Mouse (Mus musculus) hindbrain, embryonic 16.5 days (tissue): ENCODE data around the gene Slc25a45. TPM values are rescaled to one million over a fixed set of nuclear protein-coding genes. Genes with fewer than 3 reads are reported as not detected.

Experiments
- ATAC-seq: fragments of 200-750 bp; cut with Nextera tagmentation; 2 replicates; pipeline ENCODE4 v1.8.0; 2017; ENCODE audit warnings: moderate TSS enrichment, moderate library complexity
- H3K27ac ChIP-seq: fragments of 300-500 bp; sonication (generic); 2 replicates; pipeline ENCODE4 v1.5.1; 2014; ENCODE audit warnings: low read depth, mild to moderate bottlenecking, control low read depth, low read length, moderate library complexity
- H3K27me3 ChIP-seq: fragments of 300-500 bp; sonication (generic); replicated peaks from 2 replicates; pipeline ENCODE4 v1.6.1; 2014; ENCODE audit warnings: low read length; ENCODE audit not compliant: control insufficient read depth, insufficient read depth
- H3K36me3 ChIP-seq: fragments of 300-500 bp; sonication (generic); 2 replicates; pipeline ENCODE4 v1.6.1; 2014; ENCODE audit warnings: mild to moderate bottlenecking, low read length, moderate library complexity, mixed read lengths; ENCODE audit not compliant: control insufficient read depth, insufficient read depth
- H3K4me1 ChIP-seq: fragments of 300-500 bp; sonication (generic); 2 replicates; pipeline ENCODE4 v1.6.1; 2014; ENCODE audit warnings: low read depth, low read length; ENCODE audit not compliant: control insufficient read depth, insufficient read depth
- H3K4me2 ChIP-seq: fragments of 300-500 bp; sonication (generic); 2 replicates; pipeline ENCODE4 v1.6.1; 2014; ENCODE audit warnings: mild to moderate bottlenecking, low read length, control low read depth, moderate library complexity
- H3K4me3 ChIP-seq: fragments of 300-500 bp; sonication (generic); 2 replicates; pipeline ENCODE4 v1.5.1; 2014; ENCODE audit warnings: mild to moderate bottlenecking, low read length, control low read depth, moderate library complexity
- H3K9ac ChIP-seq: fragments of 300-500 bp; sonication (generic); 2 replicates; pipeline ENCODE4 v1.6.1; 2014; ENCODE audit warnings: low read depth, mild to moderate bottlenecking, control low read depth, low read length, moderate library complexity
- H3K9me3 ChIP-seq: fragments of 300-500 bp; sonication (generic); 2 replicates; pipeline ENCODE4 v1.6.1; 2014; ENCODE audit warnings: mild to moderate bottlenecking, low read length, moderate library complexity; ENCODE audit not compliant: control insufficient read depth
- WGBS: fragments of 180-500 bp; shearing (Covaris S2); extraction: QIAGEN DNeasy Blood & Tissue Kit; methylation state at CpG from one replicate; pipeline ENCODE4 v1.1.7; 2014; 5-methylcytosine and 5-hydroxymethylcytosine counted together
- polyA plus RNA-seq: library from polyadenylated mRNA; unstranded; fragments of >200 nt; fragmentation: Nextera tagmentation; extraction: Ambion mirVana; gene quantifications from 2 replicates; pipeline ENCODE4 v1.2.1, GENCODE M21; 2015

Slc25a45 gene
- polyA plus RNA-seq, 1 experiment from 2014 or later, result 2.6 TPM

- peaks cover 4% of the 10 kb centered on the region; the same call in 1 of the 2 replicates for H3K36me3 ChIP-seq
- H3K4me1 ChIP-seq, result peaks cover 36% of the 10 kb centered on the region
- H3K4me3 ChIP-seq, result no peak overlapping the region
- H3K4me2 ChIP-seq, result peak overlapping the region; percentile 28; the same call in 1 of the 2 replicates
- H3K27ac ChIP-seq, result no peak overlapping the region
- H3K9me3 ChIP-seq, result no peaks in the 10 kb centered on the region
- H3K27me3 ChIP-seq, result no peaks in the 10 kb centered on the region
- 31% methylated on average over 11 of the region's 11 CpGs for WGBS
- peak; percentile 13; the same call in 1 of the 2 replicates for ATAC-seq
- H3K9ac ChIP-seq, result no peak overlapping the region; the same call in 1 of the 2 replicates
Observed at GRCm38 (mm10) chr19:5849843-5850527, 27.6 kb upstream of the Slc25a45 start.

GRCm38 (mm10) chr19:5850860-5851259, 26.7 kb upstream of the Slc25a45 start:
- no peak for ATAC-seq
- Histone ChIP-seq H3K4me3 (no peak overlapping the region), H3K27me3 (no peaks in the 10 kb centered on the region), H3K4me2 (no peak overlapping the region), H3K4me1 (peaks cover 33% of the 10 kb centered on the region), H3K36me3 (peaks cover 4% of the 10 kb centered on the region; the same call in 1 of the 2 replicates), H3K27ac (no peak overlapping the region), H3K9me3 (no peaks in the 10 kb centered on the region), H3K9ac (no peak overlapping the region)
- 86% methylated on average over 3 of the region's 3 CpGs for WGBS

GRCm38 (mm10) chr19:5851481-5851971, 26.1 kb upstream of the Slc25a45 start:
- ATAC-seq, result no peak
- H3K9me3 ChIP-seq, result no peaks in the 10 kb centered on the region
- no peak overlapping the region for H3K27ac ChIP-seq
- H3K4me3 ChIP-seq, result no peak overlapping the region
- H3K9ac ChIP-seq, result peak overlapping the region; percentile 25
- peaks cover 33% of the 10 kb centered on the region for H3K4me1 ChIP-seq
- whole genome bisulfite sequencing, result 71% methylated on average over 5 of the region's 5 CpGs
- H3K27me3 ChIP-seq, result no peaks in the 10 kb centered on the region
- H3K36me3 ChIP-seq, result peaks cover 4% of the 10 kb centered on the region; the same call in 1 of the 2 replicates
- no peak overlapping the region for H3K4me2 ChIP-seq

- Histone ChIP-seq H3K27ac (no peak overlapping the region), H3K9me3 (no peaks in the 10 kb centered on the region), H3K9ac (peak overlapping the region; percentile 25), H3K4me3 (no peak overlapping the region), H3K27me3 (no peaks in the 10 kb centered on the region), H3K36me3 (peaks cover 4% of the 10 kb centered on the region; the same call in 1 of the 2 replicates), H3K4me2 (no peak overlapping the region), H3K4me1 (peaks cover 27% of the 10 kb centered on the region)
- no peak for ATAC-seq
- 91% methylated on average over 12 of the region's 12 CpGs for WGBS
Observed at GRCm38 (mm10) chr19:5852035-5852722, 25.4 kb upstream of the Slc25a45 start.

GRCm38 (mm10) chr19:5856604-5857003, 21.0 kb upstream of the Slc25a45 start:
- no peak overlapping the region for H3K27ac ChIP-seq
- H3K36me3 ChIP-seq, result peaks cover 14% of the 10 kb centered on the region
- no peak for ATAC-seq
- H3K27me3 ChIP-seq, result no peaks in the 10 kb centered on the region
- no peak overlapping the region for H3K9ac ChIP-seq
- H3K4me3 ChIP-seq, result no peak overlapping the region
- H3K4me2 ChIP-seq, result no peak overlapping the region
- WGBS, result 85% methylated on average over 9 of the region's 9 CpGs
- no peaks in the 10 kb centered on the region for H3K9me3 ChIP-seq
- no peaks in the 10 kb centered on the region for H3K4me1 ChIP-seq

- Histone ChIP-seq H3K4me1 (no peaks in the 10 kb centered on the region), H3K27ac (no peak overlapping the region), H3K27me3 (no peaks in the 10 kb centered on the region), H3K9me3 (no peaks in the 10 kb centered on the region), H3K9ac (no peak overlapping the region), H3K4me2 (no peak overlapping the region), H3K4me3 (no peak overlapping the region), H3K36me3 (peaks cover 24% of the 10 kb centered on the region)
- 97% methylated on average over 14 of the region's 14 CpGs for WGBS
- no peak for ATAC-seq
Observed at GRCm38 (mm10) chr19:5862335-5863085, 15.1 kb upstream of the Slc25a45 start.

- Histone ChIP-seq H3K36me3 (peaks cover 21% of the 10 kb centered on the region), H3K4me1 (no peaks in the 10 kb centered on the region), H3K9me3 (no peaks in the 10 kb centered on the region), H3K9ac (no peak overlapping the region), H3K4me2 (no peak overlapping the region), H3K27me3 (no peaks in the 10 kb centered on the region), H3K27ac (no peak overlapping the region), H3K4me3 (no peak overlapping the region)
- no peak for ATAC-seq
- 95% methylated on average over 5 of the region's 5 CpGs for WGBS
Observed at GRCm38 (mm10) chr19:5863776-5864175, 13.8 kb upstream of the Slc25a45 start.

- Histone ChIP-seq H3K4me2 (no peak overlapping the region), H3K4me3 (no peak overlapping the region), H3K9ac (no peak overlapping the region), H3K9me3 (no peaks in the 10 kb centered on the region), H3K36me3 (peaks cover 20% of the 10 kb centered on the region), H3K27ac (no peak overlapping the region), H3K4me1 (no peaks in the 10 kb centered on the region), H3K27me3 (no peaks in the 10 kb centered on the region)
- WGBS, result 93% methylated on average over 20 of the region's 20 CpGs
- ATAC-seq, result no peak
Observed at GRCm38 (mm10) chr19:5864710-5865398, 12.8 kb upstream of the Slc25a45 start.
